Mouse (Mus musculus) T-helper 2 cell (primary cell): ENCODE measurements at regions not wholly inside any gene's neighbourhood (a gene's known extent, or its start where the extent isn't known, plus 50 kb on each side); places are given as distances from the start of the nearest gene placed in this dataset.

Experiments used
- in situ Hi-C: fragments of 300-600 bp; cut with MboI, MseI; formaldehyde crosslinking; loops from one replicate; pipeline ENCODE4 v1.15.1; 2025; ENCODE audit warnings: high pct_unique_total_duplicates

GRCm38 (mm10) chr2:9782698-9783097 is 98.4 kb upstream of the 4930412O13Rik start:
- in situ Hi-C loops = loop anchor here (10.0 kb wide), 1 partner anchor 492 kb away; no protein-coding TSS in a partner anchor

DNA sequence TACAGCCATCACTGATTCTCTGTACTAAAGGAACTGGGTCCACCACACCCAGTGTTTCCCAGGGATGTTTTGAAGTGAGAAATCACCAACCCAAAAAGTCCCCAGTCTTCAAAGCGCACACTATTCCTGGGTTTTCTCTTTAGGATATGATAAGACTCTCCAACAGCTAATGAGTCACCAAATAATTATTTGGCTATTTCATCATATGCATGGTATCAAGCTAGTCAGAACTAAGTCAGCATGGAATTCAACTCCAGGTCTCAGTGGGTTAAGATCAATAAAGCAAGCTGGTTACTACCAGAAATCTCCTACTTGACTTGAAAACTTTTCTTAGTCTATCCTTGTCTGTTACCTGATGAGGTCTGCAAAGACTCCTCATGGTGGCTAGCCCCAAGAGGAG is 89.1 kb upstream of the 4930412O13Rik start:
- in situ Hi-C loops = no loop called here

- in situ Hi-C loops = no loop called here
Observed at GRCm38 (mm10) chr2:9792381-9792780, 88.7 kb upstream of the 4930412O13Rik start.

- in situ Hi-C loops = no loop called here
Observed at GRCm38 (mm10) chr2:9795401-9795800, 85.7 kb upstream of the 4930412O13Rik start.

DNA sequence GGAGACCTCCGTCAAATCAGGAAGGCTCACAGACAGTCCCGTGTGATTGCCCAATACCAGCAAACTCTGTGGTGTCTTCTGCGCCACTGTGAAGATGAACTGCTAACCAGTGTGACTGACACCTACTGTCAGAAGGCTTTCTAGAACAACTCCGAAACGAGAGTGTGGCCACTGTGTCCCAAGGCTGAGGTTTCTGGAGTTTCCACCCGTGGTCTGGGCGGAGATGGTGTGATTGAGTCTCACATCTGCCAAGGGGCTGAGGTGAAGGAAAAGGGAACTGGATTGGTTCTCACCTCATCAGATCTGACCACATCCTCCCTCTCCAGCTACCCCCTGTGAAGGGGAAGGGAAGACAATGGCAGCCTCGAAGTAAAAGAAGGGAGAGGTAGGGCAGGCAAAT is 79.6 kb upstream of the 4930412O13Rik start:
- in situ Hi-C loops = no loop called here

DNA sequence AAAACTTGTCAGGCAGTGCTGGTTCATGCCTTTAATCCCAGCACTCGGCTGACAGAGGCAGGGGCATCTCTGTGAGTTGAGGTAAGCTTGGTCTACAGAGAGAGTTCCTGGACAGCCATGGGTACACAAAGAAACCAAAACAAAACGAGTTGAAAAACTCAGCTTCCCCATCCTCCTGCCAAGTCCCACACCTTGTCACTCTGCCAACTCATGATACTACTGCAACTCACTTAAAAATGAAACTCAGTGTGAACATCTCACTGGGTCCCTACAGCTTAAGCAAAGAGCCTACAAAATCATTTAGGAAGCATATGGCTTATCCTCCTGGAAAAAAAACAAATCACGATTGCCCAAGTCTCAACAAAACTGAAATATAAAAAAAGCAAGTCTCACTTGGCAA is 76.7 kb upstream of the 4930412O13Rik start:
- in situ Hi-C loops = no loop called here

GRCm38 (mm10) chr2:9805590-9805989 is 75.5 kb upstream of the 4930412O13Rik start:
- in situ Hi-C loops = no loop called here
